Mouse (Mus musculus) lung, postnatal 0 days (tissue): Measurements from ENCODE around the gene Nosip.

Experiments used
- CTCF ChIP-seq: IDR thresholded peaks from 2 replicates; pipeline ENCODE4 v1.5.1; 2016; ENCODE audit warnings: antibody characterized with exemption, mild to moderate bottlenecking
- EP300 ChIP-seq: IDR thresholded peaks from 2 replicates; pipeline ENCODE4 v1.6.1; 2016; ENCODE audit warnings: antibody characterized with exemption, mild to moderate bottlenecking, control low read depth

- TF ChIP-seq CTCF (no peak), EP300 (no peak)
Measured at GRCm38 (mm10) chr7:45012824-45013223, 49.4 kb upstream of the Nosip start.
